Comparison of ENCODE assay signal across 33 mouse cellular contexts in genomic region chr5:130333971-130334370, GRCm38 (mm10). TPM values are rescaled to one million over a fixed set of nuclear protein-coding genes. Genes with fewer than 3 reads are reported as not detected.
DNase-seq lines count a peak whose midpoint lies in the region; ATAC-seq and TF ChIP-seq lines count a peak whose summit lies in the region.
"Had no signal": no experiment of that assay in that cellular context is flagged by ENCODE, and none has a peak within 500 bp of the region (broad histone marks: within the 10 kb centered on the region; RNA-seq: fewer than 3 reads in every experiment).

No protein-coding gene starts in this region.

- H3K9me3 ChIP-seq in hindbrain, embryonic 16.5 days (ENCODE audit: control insufficient read depth, low read length), result no peaks in the 10 kb centered on the region; the same call in 1 of the 2 replicates
- no peaks in the 10 kb centered on the region for H3K9me3 ChIP-seq in hindbrain, embryonic 13.5 days
- H3K9me3 ChIP-seq: G1E; intestine, embryonic 15.5 days; limb, embryonic 12.5 days; neural tube, embryonic 12.5 days had no signal

- TF ChIP-seq CTCF in cerebellum, adult 2 months (IDR thresholded peaks at IDR 0.05; ENCODE audit: borderline replicate concordance, insufficient read depth, low read depth, low read length), result no peak

- peak; percentile 31 for DNase-seq in cerebellum, adult 11 months
- DNase-seq in cerebellum, adult 2 months, result peak; percentile 53 to 54
- peak; percentile 61 to 63 for DNase-seq in cerebellum, postnatal 25 days
- DNase-seq in frontal cortex, postnatal 14 days (ENCODE audit: low spot score in 2 of 2), result no peak
- DNase-seq in embryo, embryonic 10.5 days (ENCODE audit: low spot score), result no peak
- DNase-seq: adrenal gland, adult 8-10 months; B cell, adult 2 months; embryo, embryonic 11 days; gastrocnemius, postnatal 25 days; heart, adult 18-20 months; heart, postnatal 10 days; kidney, adult 8-10 months; kidney, postnatal 10 days; liver, postnatal 0 days; lung, postnatal 10 days; midbrain, embryonic 14.5 days; retina, postnatal 1 day; right cerebral cortex, postnatal 25 days had no signal

- no peak overlapping the region for H3K4me3 ChIP-seq in hindbrain, embryonic 16.5 days (ENCODE audit: low read length)
- no peak overlapping the region for H3K4me3 ChIP-seq in hindbrain, embryonic 13.5 days
- H3K4me3 ChIP-seq in cerebellum, adult 2 months (replicated peaks; ENCODE audit: insufficient read depth, low read depth, low read length), result peak overlapping the region; percentile 57
- H3K4me3 ChIP-seq: heart, embryonic 12.5 days; intestine, embryonic 15.5 days; limb, embryonic 12.5 days; neural tube, embryonic 12.5 days had no signal

- 0 out of 2 replicates have a peak, but pooled peaks have one; percentile 20 for ATAC-seq in hindbrain, embryonic 16.5 days
- no peak for ATAC-seq in hindbrain, embryonic 13.5 days (ENCODE audit: low FRiP score)
- ATAC-seq: intestine, embryonic 15.5 days; liver, postnatal 0 days; Patski had no signal

- H3K27ac ChIP-seq in hindbrain, embryonic 16.5 days (ENCODE audit: low read depth, low read length), result no peak overlapping the region
- H3K27ac ChIP-seq in hindbrain, embryonic 13.5 days, result no peak overlapping the region
- H3K27ac ChIP-seq in cerebellum, adult 2 months (ENCODE audit: insufficient read depth, low read length), result peak overlapping the region; percentile 89
- H3K27ac ChIP-seq: intestine, embryonic 15.5 days; limb, embryonic 12.5 days; neural tube, embryonic 12.5 days had no signal

- H3K4me2 ChIP-seq in hindbrain, embryonic 16.5 days (ENCODE audit: low read length), result no peak overlapping the region
- H3K4me2 ChIP-seq in hindbrain, embryonic 13.5 days, result no peak overlapping the region
- H3K4me2 ChIP-seq: heart, embryonic 12.5 days; intestine, embryonic 15.5 days; limb, embryonic 12.5 days; liver, embryonic 11.5 days; neural tube, embryonic 12.5 days had no signal

- H3K9ac ChIP-seq in hindbrain, embryonic 16.5 days (ENCODE audit: low read depth, low read length), result no peak overlapping the region
- H3K9ac ChIP-seq in hindbrain, embryonic 13.5 days, result no peak overlapping the region
- H3K9ac ChIP-seq: heart, embryonic 12.5 days; intestine, embryonic 15.5 days; limb, embryonic 12.5 days; liver, postnatal 0 days; neural tube, embryonic 12.5 days had no signal

- no peak for TF ChIP-seq POLR2A in cerebellum, adult 2 months (IDR thresholded peaks at IDR 0.05; ENCODE audit: borderline replicate concordance, insufficient read depth, low read length)

- no peaks in the 10 kb centered on the region for H3K27me3 ChIP-seq in hindbrain, embryonic 16.5 days (replicated peaks; ENCODE audit: control insufficient read depth, insufficient read depth, low read length)
- no peaks in the 10 kb centered on the region for H3K27me3 ChIP-seq in hindbrain, embryonic 13.5 days
- no peaks in the 10 kb centered on the region for H3K27me3 ChIP-seq in cerebellum, adult 2 months (ENCODE audit: control insufficient read depth, insufficient read depth, low read length)
- H3K27me3 ChIP-seq: CH12.LX; heart, embryonic 12.5 days; intestine, embryonic 15.5 days; limb, embryonic 12.5 days; neural tube, embryonic 12.5 days; Patski had no signal

- peaks cover 5% of the 10 kb centered on the region; the same call in 1 of the 2 replicates for H3K4me1 ChIP-seq in hindbrain, embryonic 16.5 days (ENCODE audit: control insufficient read depth, insufficient read depth, low read depth, low read length)
- peaks cover 3% of the 10 kb centered on the region; the same call in 1 of the 2 replicates for H3K4me1 ChIP-seq in hindbrain, embryonic 13.5 days (replicated peaks)
- peaks cover 40% of the 10 kb centered on the region for H3K4me1 ChIP-seq in cerebellum, adult 2 months (ENCODE audit: control insufficient read depth, insufficient read depth, low read length)
- H3K4me1 ChIP-seq: heart, embryonic 12.5 days; intestine, embryonic 15.5 days; limb, embryonic 12.5 days; neural tube, embryonic 12.5 days had no signal

- whole genome bisulfite sequencing in hindbrain, embryonic 16.5 days, result 82% methylated on average over 11 of the region's 11 CpGs
- 93% methylated on average over 11 of the region's 11 CpGs for WGBS in hindbrain, embryonic 13.5 days
- WGBS in cerebellum, adult 2 months, result 10% methylated on average over 11 of the region's 11 CpGs

- H3K36me3 ChIP-seq in hindbrain, embryonic 16.5 days (ENCODE audit: control insufficient read depth, insufficient read depth, low read length), result peaks cover 11% of the 10 kb centered on the region
- peaks cover 30% of the 10 kb centered on the region for H3K36me3 ChIP-seq in hindbrain, embryonic 13.5 days

RNA-seq across cellular contexts. Expression of gene Caln1, which starts 35.3 kb away (rescaled TPM):
- 40.4 and 49.3 TPM in 2 replicates for polyA plus RNA-seq in hindbrain, embryonic 16.5 days (2015; fragmentation: Nextera tagmentation; extraction: Ambion mirVana)
- 10.0 and 10.1 TPM in 2 replicates for polyA plus RNA-seq in hindbrain, embryonic 13.5 days (2015; fragmentation: Nextera tagmentation; extraction: Ambion mirVana)
- 123 and 141 TPM in 2 replicates for polyA plus RNA-seq in cerebellum, adult 2 months (2012; rRNA removed)
- polyA plus RNA-seq: G1E; liver, embryonic 11.5 days; Patski; spleen, adult 2 months had no signal

RNA-seq across cellular contexts. Expression of gene A330070K13Rik, which starts 50.5 kb away (rescaled TPM):
- 0.69 TPM in 1 of 2 replicates, not detected in the other for polyA plus RNA-seq in hindbrain, embryonic 16.5 days (2015; fragmentation: Nextera tagmentation; extraction: Ambion mirVana)
- polyA plus RNA-seq in hindbrain, embryonic 13.5 days (2015; fragmentation: Nextera tagmentation; extraction: Ambion mirVana), result not detected in 2 replicates
- 1.4 and 1.8 TPM in 2 replicates for polyA plus RNA-seq in cerebellum, adult 2 months (2012; rRNA removed)
- polyA plus RNA-seq: embryonic facial prominence, embryonic 14.5 days; forebrain, embryonic 16.5 days; G1E; heart, embryonic 12.5 days; hindbrain, embryonic 11.5 days; intestine, embryonic 15.5 days; limb, embryonic 12.5 days; liver, embryonic 11.5 days; liver, postnatal 0 days; midbrain, embryonic 14.5 days; neural tube, embryonic 12.5 days; Patski; spleen, adult 2 months; urinary bladder, adult 2 months had no signal

Comparison
In these comparisons a context has a peak if more than half of its experiments do, and no peak if none do; other contexts are left out.
1. DNase-seq: peak in cerebellum, adult 11 months (single experiment), cerebellum, adult 2 months (2 of 2) and cerebellum, postnatal 25 days (2 of 2); none in frontal cortex, postnatal 14 days (0 of 2) and embryo, embryonic 10.5 days (single experiment).